ENCODE assay signal across 8 mouse cellular contexts in the genomic region with DNA sequence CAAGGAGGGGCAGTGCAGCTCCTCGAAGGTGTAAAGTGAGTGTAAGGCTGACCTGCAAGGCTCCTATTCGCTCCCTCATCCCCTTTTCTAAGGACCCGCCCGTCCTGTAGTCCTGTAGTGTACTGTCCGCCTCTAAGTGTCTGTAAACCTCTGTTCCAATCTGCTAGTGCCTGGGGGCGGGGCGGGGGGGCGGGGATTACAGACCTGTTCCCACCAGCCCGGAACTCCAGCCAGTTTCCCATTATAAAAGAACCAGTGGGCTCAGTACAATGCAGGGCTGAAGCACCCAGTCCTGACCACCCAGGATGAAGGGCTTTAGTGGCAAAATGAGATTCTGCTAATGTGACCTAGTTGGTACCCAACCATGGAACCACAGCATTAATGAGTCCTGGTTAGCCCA. TPM values are rescaled to one million over a fixed set of nuclear protein-coding genes. Genes with fewer than 3 reads are reported as not detected.
DNase-seq lines count a peak whose midpoint lies in the region; ATAC-seq and TF ChIP-seq lines count a peak whose summit lies in the region.
"Had no signal": no experiment of that assay in that cellular context is flagged by ENCODE, and none has a peak within 500 bp of the region (broad histone marks: within the 10 kb centered on the region; RNA-seq: fewer than 3 reads in every experiment).

No protein-coding gene starts in this region.

- H3K27me3 ChIP-seq in lung, embryonic 14.5 days (ENCODE audit: insufficient read depth, low read length): no peaks in the 10 kb centered on the region
- no peaks in the 10 kb centered on the region for H3K27me3 ChIP-seq in forebrain, embryonic 12.5 days
- no peaks in the 10 kb centered on the region for H3K27me3 ChIP-seq in limb, embryonic 12.5 days
- H3K27me3 ChIP-seq in stomach, embryonic 14.5 days (ENCODE audit: control insufficient read depth, insufficient read depth, low read length): no peaks in the 10 kb centered on the region

- H3K36me3 ChIP-seq in lung, embryonic 14.5 days (ENCODE audit: insufficient read depth): peaks cover 5% of the 10 kb centered on the region
- H3K36me3 ChIP-seq in forebrain, embryonic 12.5 days (replicated peaks): peaks cover 11% of the 10 kb centered on the region; the same call in 1 of the 2 replicates
- H3K36me3 ChIP-seq in limb, embryonic 12.5 days: peaks cover 24% of the 10 kb centered on the region; the same call in 1 of the 2 replicates
- no peaks in the 10 kb centered on the region for H3K36me3 ChIP-seq in stomach, embryonic 14.5 days (ENCODE audit: control insufficient read depth, insufficient read depth, low read length)

- H3K4me1 ChIP-seq in lung, embryonic 14.5 days (ENCODE audit: insufficient read depth): peaks cover 9% of the 10 kb centered on the region; the same call in 1 of the 2 replicates
- H3K4me1 ChIP-seq in forebrain, embryonic 12.5 days: peaks cover 16% of the 10 kb centered on the region
- H3K4me1 ChIP-seq in limb, embryonic 12.5 days (replicated peaks): peaks cover 13% of the 10 kb centered on the region
- 0 out of 2 replicates have a peak, but pooled peaks cover 2% of the 10 kb centered on the region for H3K4me1 ChIP-seq in stomach, embryonic 14.5 days (ENCODE audit: control insufficient read depth, insufficient read depth, low read length)

- H3K9me3 ChIP-seq in lung, embryonic 14.5 days (ENCODE audit: low read depth, low read length): no peaks in the 10 kb centered on the region
- H3K9me3 ChIP-seq in forebrain, embryonic 12.5 days: no peaks in the 10 kb centered on the region
- no peaks in the 10 kb centered on the region for H3K9me3 ChIP-seq in limb, embryonic 12.5 days
- no peaks in the 10 kb centered on the region for H3K9me3 ChIP-seq in stomach, embryonic 14.5 days (ENCODE audit: control insufficient read depth, low read depth, low read length)

- no peak for TF ChIP-seq CTCF in lung, embryonic 14.5 days (IDR thresholded peaks at IDR 0.05; ENCODE audit: low read depth)

- DNase-seq in lung, embryonic 14.5 days: no peak
- no peak for DNase-seq in lung, postnatal 4 days
- DNase-seq in urinary bladder, adult 18-20 months (ENCODE audit: low spot score in 2 of 2): no peak
- no peak for DNase-seq in spleen, adult 12 weeks (ENCODE audit: low spot score)
- DNase-seq: gastrocnemius, postnatal 14 days had no signal

- no peak overlapping the region for H3K9ac ChIP-seq in lung, embryonic 14.5 days
- no peak overlapping the region for H3K9ac ChIP-seq in forebrain, embryonic 12.5 days
- no peak overlapping the region for H3K9ac ChIP-seq in limb, embryonic 12.5 days (replicated peaks)
- no peak overlapping the region for H3K9ac ChIP-seq in stomach, embryonic 14.5 days (replicated peaks; ENCODE audit: low read depth, low read length)

- peak overlapping the region; percentile 16; the same call in 1 of the 2 replicates for H3K4me2 ChIP-seq in lung, embryonic 14.5 days
- no peak overlapping the region for H3K4me2 ChIP-seq in forebrain, embryonic 12.5 days
- H3K4me2 ChIP-seq in limb, embryonic 12.5 days: peak overlapping the region; percentile 19; the same call in 1 of the 2 replicates
- no peak overlapping the region for H3K4me2 ChIP-seq in stomach, embryonic 14.5 days (replicated peaks; ENCODE audit: low read depth, low read length)

- peak; percentile 42; the same call in 1 of the 2 replicates for ATAC-seq in lung, embryonic 14.5 days (ENCODE audit: insufficient read depth)
- peak; percentile 55; the same call in 1 of the 2 replicates for ATAC-seq in forebrain, embryonic 12.5 days (ENCODE audit: low FRiP score)
- no peak for ATAC-seq in limb, embryonic 12.5 days (ENCODE audit: insufficient number of reproducible peaks, insufficient read depth, low FRiP score, low TSS enrichment, low read depth)
- no peak; the same call in 1 of the 2 replicates for ATAC-seq in stomach, embryonic 14.5 days (ENCODE audit: insufficient number of reproducible peaks, insufficient read depth, low FRiP score, low read depth)

- 24% methylated on average over 9 of the region's 9 CpGs for WGBS in lung, embryonic 14.5 days
- 15% methylated on average over 9 of the region's 9 CpGs for WGBS in forebrain, embryonic 12.5 days
- 28% methylated on average over 9 of the region's 9 CpGs for WGBS in limb, embryonic 12.5 days
- WGBS in stomach, embryonic 14.5 days: 39% methylated on average over 9 of the region's 9 CpGs

- no peak overlapping the region for H3K4me3 ChIP-seq in lung, embryonic 14.5 days (ENCODE audit: low read depth, low read length)
- H3K4me3 ChIP-seq in forebrain, embryonic 12.5 days (replicated peaks): no peak overlapping the region
- no peak overlapping the region for H3K4me3 ChIP-seq in limb, embryonic 12.5 days (replicated peaks)
- no peak overlapping the region for H3K4me3 ChIP-seq in stomach, embryonic 14.5 days (ENCODE audit: low read depth, low read length)

- peak overlapping the region; percentile 33; the same call in 1 of the 2 replicates for H3K27ac ChIP-seq in lung, embryonic 14.5 days (ENCODE audit: low read depth)
- H3K27ac ChIP-seq in forebrain, embryonic 12.5 days: peak overlapping the region; percentile 4; the same call in 1 of the 2 replicates
- peak overlapping the region; percentile 73 for H3K27ac ChIP-seq in limb, embryonic 12.5 days
- H3K27ac ChIP-seq in stomach, embryonic 14.5 days (ENCODE audit: low read length): 0 out of 2 replicates have a peak overlapping the region, but pooled peaks have one; percentile 3

RNA-seq across cellular contexts. Expression of a gene that starts 6.4 kb away (rescaled TPM):
- polyA plus RNA-seq in lung, embryonic 14.5 days (2014; fragmentation: Nextera tagmentation; extraction: Ambion mirVana): 54.1 and 62.0 TPM in 2 replicates
- 29.2 and 29.9 TPM in 2 replicates for polyA plus RNA-seq in forebrain, embryonic 12.5 days (2016; fragmentation: Nextera tagmentation; extraction: Ambion mirVana)
- 41.0 and 43.6 TPM in 2 replicates for polyA plus RNA-seq in limb, embryonic 12.5 days (2016; fragmentation: Nextera tagmentation; extraction: Ambion mirVana)
- 50.8 and 51.3 TPM in 2 replicates for polyA plus RNA-seq in stomach, embryonic 14.5 days (2014; fragmentation: Nextera tagmentation; extraction: Ambion mirVana)

RNA-seq across cellular contexts. Expression of a gene that starts 12.5 kb away (rescaled TPM):
- 0.47 TPM in 1 of 2 replicates, not detected in the other for polyA plus RNA-seq in lung, embryonic 14.5 days (2014; fragmentation: Nextera tagmentation; extraction: Ambion mirVana)
- polyA plus RNA-seq in forebrain, embryonic 12.5 days (2016; fragmentation: Nextera tagmentation; extraction: Ambion mirVana): not detected in 2 replicates
- not detected in 2 replicates for polyA plus RNA-seq in limb, embryonic 12.5 days (2016; fragmentation: Nextera tagmentation; extraction: Ambion mirVana)
- not detected in 2 replicates for polyA plus RNA-seq in stomach, embryonic 14.5 days (2014; fragmentation: Nextera tagmentation; extraction: Ambion mirVana)

RNA-seq across cellular contexts. Expression of a gene that starts 27.0 kb away (rescaled TPM):
- polyA plus RNA-seq in lung, embryonic 14.5 days (2014; fragmentation: Nextera tagmentation; extraction: Ambion mirVana): 32.8 and 36.4 TPM in 2 replicates
- polyA plus RNA-seq in forebrain, embryonic 12.5 days (2016; fragmentation: Nextera tagmentation; extraction: Ambion mirVana): 5.8 and 6.3 TPM in 2 replicates
- 8.0 and 9.6 TPM in 2 replicates for polyA plus RNA-seq in limb, embryonic 12.5 days (2016; fragmentation: Nextera tagmentation; extraction: Ambion mirVana)
- polyA plus RNA-seq in stomach, embryonic 14.5 days (2014; fragmentation: Nextera tagmentation; extraction: Ambion mirVana): 33.0 and 34.1 TPM in 2 replicates

Comparison
In these comparisons a context has a peak if more than half of its experiments do, and no peak if none do; other contexts are left out.
1. ATAC-seq: peak in lung, embryonic 14.5 days (single experiment) and forebrain, embryonic 12.5 days (single experiment); none in limb, embryonic 12.5 days (single experiment) and stomach, embryonic 14.5 days (single experiment).
2. H3K27ac ChIP-seq: peak in every context shown above with its lines; median percentile 73 in limb, embryonic 12.5 days; 33 in lung, embryonic 14.5 days; 4 in forebrain, embryonic 12.5 days; 3 in stomach, embryonic 14.5 days.
3. H3K4me2 ChIP-seq: peak in lung, embryonic 14.5 days (single experiment) and limb, embryonic 12.5 days (single experiment); none in forebrain, embryonic 12.5 days (single experiment) and stomach, embryonic 14.5 days (single experiment).